Mouse (Mus musculus): ENCODE results near the gene Smad6. TPM values are rescaled to one million over a fixed set of nuclear protein-coding genes. Genes with fewer than 3 reads are reported as not detected.

Smad6 gene
- polyA plus RNA-seq, 1 experiment = 21.8 TPM

GRCm38 (mm10) chr9:63912051-63912450 is 109.8 kb downstream of the Smad6 start:
- peak; percentile 14 for DNase-seq (ENCODE audit: low spot score)

- DNase-seq (ENCODE audit: low spot score) = peak; percentile 70
Observed at GRCm38 (mm10) chr9:63909618-63910017, 112.2 kb downstream of the Smad6 start.

- DNase-seq (ENCODE audit: low spot score) = no peak
Observed at GRCm38 (mm10) chr9:63904543-63904942, 117.3 kb downstream of the Smad6 start.

Other genes with a start within 250 kb of the Smad6 start
- 0.38 and 1.3 TPM in 2 replicates for gene Lctl, start 95.1 kb upstream of the Smad6 start, polyA plus RNA-seq (2012; rRNA removed)
- 5.5 and 5.6 TPM in 2 replicates for gene Zwilch, start 151.0 kb upstream of the Smad6 start, polyA plus RNA-seq (2012; rRNA removed)
- 1,255 and 1,379 TPM in 2 replicates for gene Rpl4, start 151.3 kb upstream of the Smad6 start, polyA plus RNA-seq (2012; rRNA removed)
- 39.5 and 46.3 TPM in 2 replicates for gene Snapc5, start 157.2 kb upstream of the Smad6 start, polyA plus RNA-seq (2012; rRNA removed)
- gene Uchl4, start 213.1 kb upstream of the Smad6 start, polyA plus RNA-seq (2012; rRNA removed) = 0.27 and 0.39 TPM in 2 replicates
- 63.7 and 67.4 TPM in 2 replicates for gene Map2k1, start 231.6 kb upstream of the Smad6 start, polyA plus RNA-seq (2012; rRNA removed)

All from urinary bladder, adult 2 months (tissue).